Mouse (Mus musculus): Measurements from ENCODE around the gene Lactb.

GRCm38 (mm10) chr9:66991021-66991749 is 15.9 kb upstream of the Lactb start:
- TF ChIP-seq CTCF (IDR thresholded peaks at IDR 0.05; ENCODE audit: borderline replicate concordance, insufficient read depth, low read length) (no peak), POLR2A (IDR thresholded peaks at IDR 0.05; ENCODE audit: low read depth, low read length) (no peak)
